Mouse (Mus musculus): Measurements from ENCODE around the gene Fcgr3.

DNA sequence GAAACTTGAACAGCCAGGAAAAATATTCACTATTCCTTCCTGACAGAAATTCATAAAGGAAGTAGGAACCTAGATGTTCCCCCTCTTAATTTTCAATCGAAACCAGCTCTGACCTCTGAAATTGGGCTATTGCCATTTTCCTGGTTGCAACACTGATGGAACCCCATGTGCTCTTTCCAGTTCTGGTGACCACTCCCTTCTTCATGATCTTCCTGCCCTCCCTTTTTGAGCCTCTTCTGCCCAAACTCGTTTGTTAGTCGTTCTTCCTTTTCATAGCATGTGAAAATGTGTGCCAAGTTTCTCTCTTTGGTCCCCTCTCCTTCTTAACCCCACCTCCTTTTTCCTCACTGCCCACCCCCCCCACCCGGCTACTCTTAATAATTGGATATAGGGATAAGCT is 53.0 kb downstream of the Fcgr3 start:
- TF ChIP-seq POLR2A (IDR thresholded peaks at IDR 0.05; ENCODE audit: low read depth, low read length): no peak
- TF ChIP-seq CTCF (IDR thresholded peaks at IDR 0.05; ENCODE audit: extremely low read depth, insufficient read depth, insufficient read length, insufficient replicate concordance): no peak
